Mouse (Mus musculus) myocyte (in vitro differentiated cells): ENCODE data around the gene Zfp580. TPM values are rescaled to one million over a fixed set of nuclear protein-coding genes. Genes with fewer than 3 reads are reported as not detected.

Experiments
- H3K27me3 ChIP-seq: one replicate; pipeline ENCODE4 v1.6.1; 2011; ENCODE audit not compliant: control insufficient read depth, insufficient read depth, insufficient read length
- H3K36me3 ChIP-seq: one replicate; pipeline ENCODE4 v1.6.1; 2011; ENCODE audit not compliant: control insufficient read depth, insufficient read depth
- H3K4me2 ChIP-seq: one replicate; pipeline ENCODE4 v1.6.1; 2011; ENCODE audit warnings: low read depth, control low read depth
- H3K4me3 ChIP-seq: one replicate; pipeline ENCODE4 v1.5.1; 2011; ENCODE audit warnings: mild to moderate bottlenecking, control low read depth, moderate library complexity
- H3K79me2 ChIP-seq: one replicate; pipeline ENCODE4 v1.6.1; 2011; ENCODE audit not compliant: control insufficient read depth, insufficient read depth
- H3ac ChIP-seq: one replicate; pipeline ENCODE4 v1.6.1; 2011; ENCODE audit not compliant: control insufficient read depth, insufficient read length
- CEBPB ChIP-seq: IDR thresholded peaks from 2 replicates; pipeline ENCODE4 v1.6.1; 2011; ENCODE audit warnings: mild to moderate bottlenecking, moderate library complexity; ENCODE audit not compliant: poor library complexity, insufficient read depth, severe bottlenecking
- E2F4 ChIP-seq: IDR thresholded peaks from one replicate; pipeline ENCODE4 v1.6.1; 2011; ENCODE audit warnings: mild to moderate bottlenecking, control low read depth, moderate library complexity; ENCODE audit not compliant: insufficient read depth
- MAX ChIP-seq: IDR thresholded peaks from one replicate; pipeline ENCODE4 v1.6.1; 2011; ENCODE audit warnings: low read depth, mild to moderate bottlenecking, control low read depth
- MYOD1 ChIP-seq, 3 experiments: IDR thresholded peaks; one replicate each; pipeline ENCODE4 v1.6.1; 2011; ENCODE audit warnings: control low read depth in 2 of 3, low read depth in 2 of 3, mild to moderate bottlenecking in 2 of 3, moderate library complexity in 1 of 3; ENCODE audit not compliant: insufficient read length in 2 of 3, control insufficient read depth in 1 of 3
- MYOG ChIP-seq, 3 experiments: IDR thresholded peaks; one replicate each; pipeline ENCODE4 v1.6.1; 2011; ENCODE audit warnings: control low read depth in 2 of 3, low read depth in 2 of 3, mild to moderate bottlenecking in 2 of 3; ENCODE audit not compliant: insufficient read length in 2 of 3, control insufficient read depth in 1 of 3, insufficient read depth in 1 of 3
- POLR2A ChIP-seq: IDR thresholded peaks from one replicate; pipeline ENCODE4 v1.6.1; 2011; ENCODE audit warnings: low read depth, mild to moderate bottlenecking, control low read depth, moderate library complexity; ENCODE audit not compliant: insufficient read length
- POLR2AphosphoS2 ChIP-seq: IDR thresholded peaks from one replicate; pipeline ENCODE4 v1.6.1; 2011; ENCODE audit warnings: low read depth, control low read depth; ENCODE audit not compliant: insufficient read length
- REST ChIP-seq: IDR thresholded peaks from one replicate; pipeline ENCODE4 v1.6.1; 2011; ENCODE audit warnings: mild to moderate bottlenecking, control low read depth, moderate library complexity; ENCODE audit not compliant: insufficient read depth, insufficient read length
- SRF ChIP-seq: IDR thresholded peaks from one replicate; pipeline ENCODE4 v1.6.1; 2011; ENCODE audit warnings: low read depth; ENCODE audit not compliant: control insufficient read depth, insufficient read length
- TCF12 ChIP-seq: IDR thresholded peaks from one replicate; pipeline ENCODE4 v1.6.1; 2011; ENCODE audit warnings: mild to moderate bottlenecking, control low read depth; ENCODE audit not compliant: poor library complexity, insufficient read depth, severe bottlenecking
- TCF3 ChIP-seq: IDR thresholded peaks from one replicate; pipeline ENCODE4 v1.6.1; 2011; ENCODE audit warnings: low read depth, control low read depth; ENCODE audit not compliant: insufficient read length
- USF1 ChIP-seq: IDR thresholded peaks from one replicate; pipeline ENCODE4 v1.6.1; 2011; ENCODE audit warnings: low read depth, mild to moderate bottlenecking, control low read depth, moderate library complexity
- polyA plus RNA-seq: library from polyadenylated mRNA; unstranded; fragments of >200 nt; fragmentation: generic; extraction: Trizol; gene quantifications from one replicate; pipeline ENCODE4 v1.2.1, GENCODE M21; 2012; ENCODE audit warnings: missing spikeins

The Zfp580 gene
- polyA plus RNA-seq, 1 experiment: 13.1 TPM

DNA sequence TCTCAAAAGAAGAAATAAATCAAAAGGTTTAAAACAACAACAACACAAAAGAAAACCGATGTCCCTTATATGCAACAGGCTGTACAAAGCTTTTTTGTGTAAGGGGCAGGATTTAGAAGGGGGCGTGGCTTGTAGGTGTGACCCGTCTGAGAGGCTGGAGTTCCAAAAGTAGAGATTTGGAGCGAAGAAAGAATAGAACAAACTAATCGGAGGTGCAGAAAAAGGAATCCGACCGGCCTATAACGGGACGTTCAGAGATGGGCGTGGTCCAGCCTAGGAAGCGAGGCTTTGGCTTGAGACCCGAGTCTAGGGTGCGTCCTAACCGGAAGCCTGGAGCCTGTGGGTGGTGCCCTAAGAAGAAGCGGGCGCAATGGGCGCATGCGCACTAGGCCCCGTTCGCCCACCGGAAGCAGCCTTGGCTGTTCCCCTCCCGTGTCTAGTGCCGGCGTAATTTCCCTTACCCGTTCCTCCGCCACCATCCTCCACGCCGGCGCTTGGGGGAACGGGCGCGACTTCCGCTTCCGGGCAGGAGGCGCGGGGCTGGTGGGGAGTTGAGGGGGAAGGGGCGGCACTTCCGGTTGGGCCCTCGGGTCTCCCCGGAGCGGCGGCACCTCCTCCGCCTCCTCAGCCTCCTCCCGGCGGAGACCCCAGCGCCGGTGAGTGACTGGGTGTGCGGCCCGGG is 31.2 kb upstream of the Zfp580 start, which contains the start of the genes Zfp865 and Ccdc106:
Gene Zfp865, plus strand, starts transcription at position 377 of the 682 bp plus-strand sequence.
Gene Ccdc106, plus strand, starts transcription at position 554 of the 682 bp plus-strand sequence.
- H3K36me3 ChIP-seq: peaks cover 10% of the 10 kb centered on the region

DNA sequence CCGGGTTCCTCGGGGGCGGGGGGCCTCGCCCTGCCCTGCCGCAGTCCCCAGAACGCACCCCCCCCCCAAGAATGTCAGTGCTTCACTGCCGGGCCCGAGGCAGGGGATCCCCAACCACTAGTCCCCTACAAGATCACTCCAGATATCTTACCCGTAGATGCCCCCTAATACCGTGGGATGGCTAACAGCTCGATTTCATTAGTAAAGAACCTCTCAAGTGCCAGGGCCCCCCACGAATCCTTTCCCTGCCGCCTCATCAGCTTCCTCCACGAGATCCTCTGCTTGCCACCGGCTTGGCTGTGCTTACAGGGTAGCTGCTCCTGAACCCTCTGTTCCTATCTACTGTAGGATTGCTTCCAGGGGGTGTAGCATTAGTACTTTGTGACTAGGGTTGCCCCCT is 30.7 kb upstream of the Zfp580 start:
- H3K27me3 ChIP-seq: no peaks in the 10 kb centered on the region
- peaks cover 10% of the 10 kb centered on the region for H3K36me3 ChIP-seq
- H3K4me3 ChIP-seq: peak overlapping the region; percentile 69
- peak overlapping the region; percentile 92 for H3ac ChIP-seq
- H3K4me2 ChIP-seq: peak overlapping the region; percentile 88
- TF ChIP-seq TCF12: no peak
- no peak for TF ChIP-seq REST
- TF ChIP-seq POLR2A: no peak
- no peak for TF ChIP-seq MAX
- TF ChIP-seq USF1: no peak
- no peak for TF ChIP-seq MYOD1 (IDR thresholded peaks at IDR 0.05; ENCODE audit: control insufficient read depth in 1 of 3, insufficient read length in 2 of 3, low read depth in 2 of 3)
- TF ChIP-seq CEBPB: no peak
- no peak for TF ChIP-seq E2F4
- no peak for TF ChIP-seq SRF
- no peak for TF ChIP-seq MYOG (IDR thresholded peaks at IDR 0.05; ENCODE audit: control insufficient read depth in 1 of 3, insufficient read depth in 1 of 3, insufficient read length in 2 of 3, low read depth in 2 of 3)
- H3K79me2 ChIP-seq: peaks cover 52% of the 10 kb centered on the region

More for the DNA sequence above, 31.2 kb upstream of the Zfp580 start, which contains the start of the genes Zfp865 and Ccdc106:
- H3K27me3 ChIP-seq: no peaks in the 10 kb centered on the region
- H3K79me2 ChIP-seq: peaks cover 52% of the 10 kb centered on the region
- H3ac ChIP-seq: peak within 1 kb of the TSS; percentile 92
- H3K4me2 ChIP-seq: peak within 1 kb of the TSS; percentile 88
- TF ChIP-seq TCF12 (no peak), MYOD1 (IDR thresholded peaks at IDR 0.05; ENCODE audit: control insufficient read depth in 1 of 3, insufficient read length in 2 of 3, low read depth in 2 of 3) (no peak), POLR2A (peak; percentile 70), SRF (peak; percentile 18), CEBPB (no peak), E2F4 (no peak), USF1 (no peak), POLR2AphosphoS2 (peak; percentile 89), MYOG (IDR thresholded peaks at IDR 0.05; ENCODE audit: control insufficient read depth in 1 of 3, insufficient read depth in 1 of 3, insufficient read length in 2 of 3, low read depth in 2 of 3) (peak in 1 of 3 experiments; percentile 7), REST (no peak), TCF3 (no peak), MAX (no peak)
- peak within 1 kb of the TSS; percentile 69 for H3K4me3 ChIP-seq

DNA sequence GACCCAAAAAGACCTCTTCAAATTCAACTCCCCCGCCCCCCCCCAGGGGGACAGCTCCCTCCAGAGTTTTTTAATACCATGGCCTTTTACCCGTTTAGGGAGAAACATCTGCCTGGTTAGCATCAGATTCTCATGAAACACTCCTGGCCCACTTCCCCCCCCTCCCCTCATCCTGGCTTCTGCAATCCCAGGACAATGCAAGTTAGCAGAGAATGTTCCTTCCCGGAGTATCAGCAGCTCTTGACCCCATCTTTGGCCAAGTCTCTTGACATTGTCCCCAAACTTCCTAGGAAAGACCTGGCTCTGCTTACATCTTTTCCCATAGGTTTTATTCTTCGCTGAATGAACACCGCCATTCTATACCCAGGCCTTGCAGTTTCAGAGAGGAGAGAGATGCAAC is 30.1 kb upstream of the Zfp580 start:
- peaks cover 56% of the 10 kb centered on the region for H3K79me2 ChIP-seq
- H3K4me3 ChIP-seq: peak overlapping the region; percentile 69
- peaks cover 10% of the 10 kb centered on the region for H3K36me3 ChIP-seq
- peak overlapping the region; percentile 92 for H3ac ChIP-seq
- TF ChIP-seq MYOG (IDR thresholded peaks at IDR 0.05; ENCODE audit: control insufficient read depth in 1 of 3, insufficient read depth in 1 of 3, insufficient read length in 2 of 3, low read depth in 2 of 3): no peak
- no peak for TF ChIP-seq MAX
- TF ChIP-seq TCF3: no peak
- no peak for TF ChIP-seq SRF
- no peak for TF ChIP-seq POLR2AphosphoS2
- TF ChIP-seq MYOD1 (IDR thresholded peaks at IDR 0.05; ENCODE audit: control insufficient read depth in 1 of 3, insufficient read length in 2 of 3, low read depth in 2 of 3): no peak
- TF ChIP-seq USF1: no peak
- no peak for TF ChIP-seq POLR2A
- TF ChIP-seq CEBPB: no peak
- H3K27me3 ChIP-seq: no peaks in the 10 kb centered on the region
- H3K4me2 ChIP-seq: peak overlapping the region; percentile 88

DNA sequence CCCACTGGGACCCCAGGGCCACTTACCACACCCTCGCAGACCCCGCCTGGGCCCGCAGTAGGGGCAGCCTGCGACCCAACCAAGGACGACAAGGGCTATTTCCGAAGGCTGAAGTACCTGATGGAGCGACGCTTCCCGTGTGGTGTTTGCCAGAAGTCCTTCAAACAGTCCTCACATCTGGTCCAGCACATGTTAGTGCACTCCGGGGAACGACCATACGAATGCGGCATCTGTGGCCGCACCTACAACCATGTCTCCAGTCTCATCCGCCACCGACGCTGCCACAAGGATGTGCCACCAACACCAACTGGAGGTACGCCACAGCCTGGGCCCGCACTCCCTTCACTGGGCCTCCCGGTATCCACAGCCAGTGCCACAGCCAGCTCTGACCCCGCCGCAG is 21.8 kb upstream of the Zfp580 start:
- Histone ChIP-seq H3K4me2 (no peak overlapping the region), H3K36me3 (peaks cover 28% of the 10 kb centered on the region), H3K4me3 (no peak overlapping the region), H3K27me3 (no peaks in the 10 kb centered on the region), H3ac (no peak overlapping the region), H3K79me2 (peaks cover 8% of the 10 kb centered on the region)
- TF ChIP-seq POLR2AphosphoS2 (peak; percentile 43), TCF12 (no peak), REST (no peak), MYOD1 (IDR thresholded peaks at IDR 0.05; ENCODE audit: control insufficient read depth in 1 of 3, insufficient read length in 2 of 3, low read depth in 2 of 3) (no peak), MAX (no peak)

DNA sequence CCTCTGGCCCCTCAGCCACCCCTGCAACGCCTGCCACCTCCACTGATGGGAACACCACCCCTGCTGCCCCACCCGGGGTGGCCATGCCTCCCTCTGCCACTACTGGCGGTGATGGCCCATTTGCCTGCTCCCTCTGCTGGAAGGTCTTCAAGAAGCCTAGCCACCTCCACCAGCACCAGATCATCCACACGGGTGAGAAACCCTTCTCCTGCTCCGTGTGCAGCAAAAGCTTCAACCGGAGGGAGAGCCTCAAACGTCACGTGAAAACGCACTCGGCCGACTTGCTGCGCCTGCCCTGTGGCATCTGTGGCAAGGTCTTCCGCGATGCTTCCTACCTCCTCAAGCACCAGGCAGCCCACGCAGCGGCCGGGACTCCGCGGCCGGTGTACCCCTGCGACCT is 21.4 kb upstream of the Zfp580 start:
- Histone ChIP-seq H3K79me2 (peaks cover 7% of the 10 kb centered on the region), H3K36me3 (peaks cover 27% of the 10 kb centered on the region), H3K4me2 (no peak overlapping the region), H3K27me3 (no peaks in the 10 kb centered on the region), H3K4me3 (no peak overlapping the region), H3ac (no peak overlapping the region)
- TF ChIP-seq TCF12 (no peak), REST (no peak), USF1 (no peak), MYOD1 (IDR thresholded peaks at IDR 0.05; ENCODE audit: control insufficient read depth in 1 of 3, insufficient read length in 2 of 3, low read depth in 2 of 3) (no peak), TCF3 (no peak), MYOG (IDR thresholded peaks at IDR 0.05; ENCODE audit: control insufficient read depth in 1 of 3, insufficient read depth in 1 of 3, insufficient read length in 2 of 3, low read depth in 2 of 3) (no peak), MAX (no peak), POLR2A (no peak), SRF (no peak), POLR2AphosphoS2 (no peak), E2F4 (no peak), CEBPB (no peak)
